Mouse (Mus musculus) liver, embryonic 13.5 days (tissue): ENCODE data around the gene Ces2c. TPM values are rescaled to one million over a fixed set of nuclear protein-coding genes. Genes with fewer than 3 reads are reported as not detected.
"Not testable (repeated sequence)": the region's sequence is repeated elsewhere in the genome, so short reads cannot be mapped to it uniquely, and the experiment has no call there.

Experiments used
- ATAC-seq: fragments of 200-750 bp; cut with Nextera tagmentation; 2 replicates; pipeline ENCODE4 v1.8.0; 2017; ENCODE audit warnings: low read depth, mild to moderate bottlenecking, moderate number of reproducible peaks, moderate library complexity
- DNase-seq: peaks from one replicate; pipeline ENCODE4 v3.0.0; 2022
- H3K27ac ChIP-seq: fragments of 300-500 bp; sonication (generic); 2 replicates; pipeline ENCODE4 v1.5.1; 2015; ENCODE audit warnings: moderate library complexity, mild to moderate bottlenecking, inconsistent platforms
- H3K27me3 ChIP-seq: fragments of 300-500 bp; sonication (generic); 2 replicates; pipeline ENCODE4 v1.6.1; 2015; ENCODE audit warnings: mild to moderate bottlenecking, inconsistent platforms
- H3K36me3 ChIP-seq: fragments of 300-500 bp; sonication (generic); 2 replicates; pipeline ENCODE4 v1.6.1; 2015; ENCODE audit warnings: mild to moderate bottlenecking, inconsistent platforms
- H3K4me1 ChIP-seq: fragments of 300-500 bp; sonication (generic); replicated peaks from 2 replicates; pipeline ENCODE4 v1.6.1; 2015; ENCODE audit warnings: inconsistent platforms
- H3K4me2 ChIP-seq: fragments of 300-500 bp; sonication (generic); 2 replicates; pipeline ENCODE4 v1.6.1; 2015; ENCODE audit warnings: inconsistent platforms, mild to moderate bottlenecking, moderate library complexity
- H3K4me3 ChIP-seq: fragments of 300-500 bp; sonication (generic); replicated peaks from 2 replicates; pipeline ENCODE4 v1.5.1; 2015; ENCODE audit warnings: mild to moderate bottlenecking, inconsistent platforms
- H3K9ac ChIP-seq: fragments of 300-500 bp; sonication (generic); 2 replicates; pipeline ENCODE4 v1.6.1; 2015; ENCODE audit warnings: mild to moderate bottlenecking, inconsistent platforms
- H3K9me3 ChIP-seq: fragments of 300-500 bp; sonication (generic); replicated peaks from 2 replicates; pipeline ENCODE4 v1.6.1; 2016; ENCODE audit warnings: inconsistent platforms
- WGBS: fragments of 180-500 bp; shearing (Covaris S2); methylation state at CpG from one replicate; pipeline ENCODE4 v1.1.7; 2015; ENCODE audit not compliant: insufficient replicate concordance; 5-methylcytosine and 5-hydroxymethylcytosine counted together
- polyA plus RNA-seq: library from polyadenylated mRNA; unstranded; fragments of >200 nt; fragmentation: Nextera tagmentation; extraction: Ambion mirVana; gene quantifications from 2 replicates; pipeline ENCODE4 v1.2.1, GENCODE M21; 2015

Ces2c gene
- not detected in 2 replicates for polyA plus RNA-seq

DNA sequence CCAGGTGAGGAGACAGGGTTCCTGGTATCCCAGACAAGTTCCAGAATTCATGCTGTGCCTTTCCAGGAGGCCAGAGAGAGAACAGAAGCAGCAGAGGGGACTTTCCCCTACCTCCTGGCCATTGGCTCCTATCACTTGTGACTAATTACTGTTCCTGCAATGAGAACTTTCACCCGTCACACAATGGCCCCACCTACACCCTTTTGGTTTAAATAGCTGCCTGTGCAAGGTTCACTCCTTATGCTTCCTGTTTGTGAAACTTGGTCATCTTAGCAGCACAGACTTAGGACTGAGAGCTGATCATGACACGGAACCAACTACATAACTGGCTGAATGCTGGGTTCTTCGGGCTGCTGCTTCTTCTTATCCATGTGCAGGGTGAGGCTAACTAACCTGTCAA lies at the start of gene Ces2c:
Ces2c (plus strand) TSS at position 238 of the 400 bp plus-strand sequence.
- no peak for DNase-seq
- Histone ChIP-seq H3K4me2 (no peak within 1 kb of the TSS), H3K4me1 (no peaks in the 10 kb centered on the region), H3K27ac (no peak within 1 kb of the TSS), H3K9me3 (no peaks in the 10 kb centered on the region), H3K9ac (no peak within 1 kb of the TSS), H3K36me3 (no peaks in the 10 kb centered on the region), H3K4me3 (no peak within 1 kb of the TSS), H3K27me3 (no peaks in the 10 kb centered on the region)
- no peak for ATAC-seq
- 58% methylated on average over 3 of the region's 3 CpGs for WGBS

DNA sequence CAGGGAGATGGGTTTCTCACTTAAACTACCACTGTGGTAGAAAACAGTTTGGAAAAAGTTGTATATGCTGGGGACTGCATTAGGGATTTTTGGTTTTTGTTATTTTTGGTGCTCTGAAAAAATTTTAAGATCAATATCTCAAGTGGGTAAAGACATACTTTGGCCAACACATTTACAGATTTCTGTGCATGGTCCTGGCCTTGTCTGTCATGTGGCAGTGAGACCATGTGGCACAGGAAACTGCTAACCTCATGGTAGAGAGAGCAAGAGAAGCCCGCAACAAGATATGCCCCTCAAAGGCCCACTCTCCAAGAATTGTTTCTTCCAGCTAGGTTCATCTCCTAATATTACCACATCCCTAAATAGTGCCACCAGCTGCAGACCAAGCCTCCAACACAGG lies 47.5 kb upstream of the Ces2c start:
- H3K9ac ChIP-seq: no peak overlapping the region
- 43% methylated on average over 1 of the region's 1 CpGs for WGBS
- H3K27me3 ChIP-seq: no peaks in the 10 kb centered on the region
- no peaks in the 10 kb centered on the region for H3K36me3 ChIP-seq
- ATAC-seq (no peak), DNase-seq (no peak)
- no peaks in the 10 kb centered on the region for H3K9me3 ChIP-seq
- no peak overlapping the region for H3K27ac ChIP-seq
- H3K4me3 ChIP-seq: no peak overlapping the region
- no peaks in the 10 kb centered on the region for H3K4me1 ChIP-seq
- no peak overlapping the region for H3K4me2 ChIP-seq

DNA sequence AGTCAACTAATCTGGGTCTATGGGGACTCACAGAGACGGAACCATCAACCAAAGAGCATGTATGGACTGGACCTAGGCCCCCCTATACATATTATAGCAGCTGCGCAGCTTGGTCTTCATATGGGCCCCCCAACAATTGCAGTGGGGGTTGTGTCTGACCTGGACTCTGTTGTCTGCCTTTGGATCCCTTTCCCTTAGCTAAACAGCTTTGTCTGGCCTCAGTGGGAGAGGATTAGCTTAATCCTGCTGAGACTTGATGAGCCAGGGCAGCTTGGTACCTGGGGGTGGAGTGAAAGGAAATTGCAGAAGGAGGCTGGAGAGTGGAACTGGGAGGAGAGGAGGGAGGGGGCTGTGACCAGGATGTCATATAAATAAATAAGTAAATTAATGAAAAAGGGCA lies 40.7 kb upstream of the Ces2c start:
- DNase-seq (no peak), ATAC-seq (no peak)
- WGBS: 45% methylated on average over 2 of the region's 2 CpGs

DNA sequence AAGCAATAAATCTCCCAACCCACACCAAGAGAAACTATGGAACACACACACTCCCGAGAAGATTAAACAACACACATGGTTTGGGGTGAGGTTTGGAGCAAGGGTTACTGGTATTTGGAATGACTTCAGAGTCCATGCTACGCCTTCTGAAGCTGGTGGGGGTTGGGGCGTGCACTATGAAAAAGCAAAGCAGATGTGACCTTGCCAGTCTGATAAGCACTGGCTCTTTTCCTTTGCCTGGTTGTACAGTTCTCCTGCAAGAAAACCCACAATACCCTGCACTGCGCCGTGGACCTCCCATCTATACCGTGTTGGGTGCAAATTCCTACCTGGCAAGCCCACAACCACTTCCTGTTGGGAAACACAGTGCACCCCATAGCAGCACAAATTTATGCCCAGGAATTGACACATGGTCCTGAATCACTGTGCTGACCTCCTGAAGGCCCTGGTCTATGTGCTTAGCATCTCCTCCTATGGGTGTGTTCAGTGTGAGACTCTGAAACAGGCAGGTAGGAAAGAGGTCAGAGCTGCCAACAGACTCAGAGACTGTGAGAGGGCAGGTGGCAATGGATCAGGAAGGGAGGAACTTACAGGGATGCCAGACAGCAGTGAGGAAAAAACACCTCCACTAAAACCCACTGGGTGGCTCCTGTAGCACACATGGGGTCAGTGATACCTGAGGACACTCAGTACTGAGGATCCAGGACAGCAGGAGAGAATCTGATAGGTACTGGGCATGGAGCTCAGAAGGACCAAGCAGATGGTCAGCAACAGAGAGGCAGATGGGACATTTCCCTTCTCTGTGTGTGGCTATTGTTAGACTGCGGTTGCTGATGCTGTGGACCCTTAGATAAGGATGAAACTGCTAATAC lies 38.1 kb upstream of the Ces2c start:
- H3K36me3 ChIP-seq: no peaks in the 10 kb centered on the region
- H3K4me2 ChIP-seq: no peak overlapping the region
- no peak overlapping the region for H3K9ac ChIP-seq
- H3K27me3 ChIP-seq: no peaks in the 10 kb centered on the region
- DNase-seq (no peak), ATAC-seq (no peak)
- no peak overlapping the region for H3K27ac ChIP-seq
- H3K4me3 ChIP-seq: no peak overlapping the region
- no peaks in the 10 kb centered on the region for H3K9me3 ChIP-seq
- 50% methylated on average over 7 of the region's 7 CpGs for WGBS
- H3K4me1 ChIP-seq: 0 out of 2 replicates have a peak, but pooled peaks cover 6% of the 10 kb centered on the region

More for the DNA sequence above, 40.7 kb upstream of the Ces2c start:
- Histone ChIP-seq H3K4me3 (no peak overlapping the region), H3K4me1 (0 out of 2 replicates have a peak, but pooled peaks cover 6% of the 10 kb centered on the region), H3K27ac (no peak overlapping the region), H3K27me3 (no peaks in the 10 kb centered on the region), H3K9me3 (no peaks in the 10 kb centered on the region), H3K9ac (no peak overlapping the region), H3K36me3 (no peaks in the 10 kb centered on the region), H3K4me2 (no peak overlapping the region)

DNA sequence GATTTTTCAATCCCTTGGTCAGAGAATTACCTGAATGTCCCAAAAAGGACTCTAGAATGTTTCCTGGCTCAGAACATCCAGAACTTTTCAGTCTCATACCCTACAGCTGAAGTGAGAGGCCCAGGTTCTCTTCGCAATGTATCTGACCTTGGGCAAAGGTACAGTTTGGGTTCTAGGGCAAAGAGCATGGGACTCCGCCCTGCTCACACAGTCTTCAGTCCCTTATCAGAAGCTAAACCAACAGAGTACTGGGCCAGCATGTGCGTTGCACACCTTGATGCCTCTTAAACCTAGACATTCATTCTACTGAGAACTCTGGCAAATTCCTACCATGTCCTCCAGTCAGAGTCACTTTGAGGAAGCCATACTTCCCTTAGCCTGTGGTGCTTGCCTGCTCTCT lies 37.4 kb upstream of the Ces2c start:
- H3K4me1 ChIP-seq: 0 out of 2 replicates have a peak, but pooled peaks cover 6% of the 10 kb centered on the region
- no peak overlapping the region for H3K27ac ChIP-seq
- H3K4me2 ChIP-seq: no peak overlapping the region
- no peak overlapping the region for H3K9ac ChIP-seq
- no peaks in the 10 kb centered on the region for H3K9me3 ChIP-seq
- ATAC-seq: no peak
- H3K27me3 ChIP-seq: no peaks in the 10 kb centered on the region
- no peak overlapping the region for H3K4me3 ChIP-seq
- WGBS: 60% methylated on average over 3 of the region's 3 CpGs
- no peak for DNase-seq
- H3K36me3 ChIP-seq: no peaks in the 10 kb centered on the region

DNA sequence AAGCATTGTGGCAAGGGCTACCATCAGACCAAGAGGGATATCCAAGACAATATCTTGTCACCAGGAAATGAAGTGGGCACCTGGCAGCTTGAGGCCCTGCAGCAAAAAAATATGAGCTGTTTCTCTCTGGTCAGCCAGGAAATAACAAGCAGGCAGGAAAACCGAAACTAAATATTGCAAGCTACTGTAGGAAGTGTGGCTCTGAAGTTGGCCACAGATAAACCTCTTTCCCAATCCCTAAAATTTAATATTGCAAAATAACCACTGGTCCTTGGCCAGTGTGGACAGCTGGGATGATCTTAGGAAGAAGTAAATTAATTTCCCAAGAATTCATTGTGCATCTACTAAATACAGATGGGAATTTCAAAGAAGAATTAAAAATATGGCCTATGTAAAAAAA lies 20.0 kb upstream of the Ces2c start:
- Histone ChIP-seq H3K4me1 (no peaks in the 10 kb centered on the region), H3K36me3 (no peaks in the 10 kb centered on the region), H3K27ac (no peak overlapping the region), H3K9me3 (no peaks in the 10 kb centered on the region), H3K9ac (no peak overlapping the region), H3K27me3 (no peaks in the 10 kb centered on the region), H3K4me3 (no peak overlapping the region), H3K4me2 (no peak overlapping the region)
- no peak for ATAC-seq
- no peak for DNase-seq
- 61% methylated on average over 1 of the region's 1 CpGs for WGBS

DNA sequence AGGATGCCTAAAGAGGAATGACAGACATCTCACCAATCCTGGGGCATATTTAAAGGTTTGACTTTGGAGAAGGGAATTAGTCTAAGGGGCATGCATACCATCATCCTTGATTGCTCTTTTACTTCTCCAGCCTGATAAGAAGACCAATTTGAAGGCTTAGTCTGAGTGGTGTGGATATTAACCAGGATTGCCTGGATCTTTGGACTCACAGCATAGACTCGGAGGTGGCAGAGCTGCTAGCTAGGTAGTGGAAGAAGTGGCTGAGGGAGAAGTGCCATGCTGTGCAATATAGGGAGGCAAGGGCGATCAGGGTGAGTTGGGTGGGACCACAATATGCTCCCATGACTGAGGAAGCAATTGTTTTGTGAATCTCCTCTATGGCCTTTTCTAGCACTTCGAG lies 18.6 kb upstream of the Ces2c start:
- no peaks in the 10 kb centered on the region for H3K9me3 ChIP-seq
- ATAC-seq: no peak
- WGBS: 34% methylated on average over 3 of the region's 3 CpGs

DNA sequence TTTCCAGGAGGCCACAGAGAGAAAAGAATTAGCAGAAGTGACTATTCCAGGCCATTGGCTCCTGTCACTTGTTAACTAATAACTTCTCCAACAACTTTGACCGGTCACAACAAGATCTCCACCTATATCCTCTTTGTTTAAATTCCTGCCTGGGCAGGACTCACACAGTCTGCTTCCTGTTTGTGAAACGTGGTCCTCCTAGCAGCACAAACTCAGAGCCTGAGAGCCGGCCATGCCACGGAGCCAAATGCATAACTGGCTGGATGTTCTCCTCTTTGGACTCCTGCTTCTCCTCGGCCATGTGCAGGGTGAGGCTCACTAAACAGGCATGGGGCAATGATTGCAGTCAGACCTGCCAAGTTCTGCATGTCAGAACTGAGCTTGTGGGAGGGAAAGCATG lies 15.4 kb upstream of the Ces2c start, which contains the start of gene Ces2b:
Ces2b (plus strand) TSS at position 133 of the 400 bp plus-strand sequence.
- H3K36me3 ChIP-seq: no peaks in the 10 kb centered on the region
- no peaks in the 10 kb centered on the region for H3K27me3 ChIP-seq
- ATAC-seq: no peak
- WGBS: 31% methylated on average over 5 of the region's 5 CpGs
- no peak within 1 kb of the TSS for H3K27ac ChIP-seq
- no peaks in the 10 kb centered on the region for H3K4me1 ChIP-seq
- H3K9me3 ChIP-seq: no peaks in the 10 kb centered on the region
- H3K4me2 ChIP-seq: no peak within 1 kb of the TSS
- no peak for DNase-seq
- no peak within 1 kb of the TSS for H3K4me3 ChIP-seq
- no peak within 1 kb of the TSS for H3K9ac ChIP-seq

More for the DNA sequence above, 18.6 kb upstream of the Ces2c start:
- Histone ChIP-seq H3K27ac (no peak overlapping the region), H3K9ac (no peak overlapping the region), H3K4me2 (no peak overlapping the region), H3K27me3 (no peaks in the 10 kb centered on the region), H3K4me3 (no peak overlapping the region), H3K4me1 (no peaks in the 10 kb centered on the region), H3K36me3 (no peaks in the 10 kb centered on the region)
- no peak for DNase-seq

DNA sequence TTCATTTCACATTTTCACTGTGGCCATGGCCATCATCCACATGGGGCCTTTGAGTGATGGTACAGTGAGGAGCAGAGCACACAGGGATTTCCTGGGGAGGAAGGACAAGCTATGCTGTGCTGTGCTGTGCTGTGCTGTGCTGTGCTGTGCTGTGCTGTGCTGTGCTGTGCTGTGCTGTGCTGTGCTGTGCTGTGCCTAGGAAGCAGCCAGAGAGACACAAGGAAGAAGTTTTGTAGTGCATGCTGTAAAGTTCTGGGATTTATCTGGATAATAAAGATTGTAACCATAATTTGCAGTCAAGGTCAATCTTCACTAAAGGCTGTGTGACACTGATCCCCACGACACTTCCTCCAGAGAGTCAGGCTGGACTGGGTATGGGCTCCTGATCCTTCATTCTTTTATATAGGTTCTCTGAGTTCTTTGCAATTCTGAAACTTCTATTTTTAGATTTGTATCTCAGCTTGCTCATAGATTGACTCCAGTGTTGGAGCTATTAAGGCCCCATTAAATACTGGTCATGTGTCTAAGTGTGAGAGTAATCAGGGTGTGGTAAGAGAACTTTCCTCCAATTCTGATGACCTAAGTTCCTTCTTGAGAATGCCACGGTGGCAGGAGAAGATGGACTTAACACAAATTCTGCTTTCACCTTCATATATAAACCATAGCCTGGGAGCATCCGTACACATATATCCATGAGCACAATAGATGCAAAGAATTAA lies 5.3 kb upstream of the Ces2c start:
- Histone ChIP-seq H3K36me3 (no peaks in the 10 kb centered on the region), H3K27me3 (no peaks in the 10 kb centered on the region), H3K4me1 (no peaks in the 10 kb centered on the region), H3K9ac (no peak overlapping the region), H3K4me3 (no peak overlapping the region), H3K27ac (no peak overlapping the region), H3K9me3 (no peaks in the 10 kb centered on the region), H3K4me2 (no peak overlapping the region)
- 58% methylated on average over 3 of the region's 3 CpGs for WGBS
- ATAC-seq (no peak), DNase-seq (no peak)

DNA sequence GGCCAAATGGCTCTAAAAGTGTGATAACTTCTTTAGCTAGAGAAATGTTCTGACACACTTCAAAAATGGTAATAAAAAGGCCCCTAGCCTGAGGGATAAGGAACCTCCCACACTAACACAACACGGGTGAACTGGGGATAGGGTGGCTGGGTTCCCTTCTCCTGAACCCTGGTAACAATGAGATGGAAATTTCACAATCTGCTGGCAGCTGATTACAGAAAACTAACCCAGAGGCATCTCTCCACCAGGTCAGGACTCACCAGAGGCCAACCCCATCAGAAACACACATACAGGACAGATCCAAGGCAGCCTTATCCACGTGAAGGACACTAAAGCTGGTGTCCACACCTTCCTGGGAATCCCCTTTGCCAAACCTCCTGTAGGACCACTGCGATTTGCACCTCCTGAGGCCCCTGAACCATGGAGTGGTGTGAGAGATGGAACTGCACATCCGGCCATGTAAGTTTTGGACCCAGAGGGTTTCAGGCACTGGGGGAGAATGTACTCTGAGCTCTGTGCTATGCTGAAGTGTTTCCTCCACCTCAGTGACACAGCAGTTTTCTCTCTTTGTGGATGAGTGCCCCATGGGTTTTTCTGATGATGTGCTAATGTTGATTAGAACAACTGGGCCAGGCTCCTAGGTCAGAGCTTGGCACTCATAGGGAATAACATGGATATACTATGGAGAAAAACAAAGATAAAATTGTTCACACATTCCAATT lies 1.0 kb downstream of the Ces2c start:
- no peaks in the 10 kb centered on the region for H3K27me3 ChIP-seq
- no peaks in the 10 kb centered on the region for H3K36me3 ChIP-seq
- no peak overlapping the region for H3K27ac ChIP-seq
- ATAC-seq: no peak
- H3K4me1 ChIP-seq: no peaks in the 10 kb centered on the region
- no peaks in the 10 kb centered on the region for H3K9me3 ChIP-seq
- no peak overlapping the region for H3K4me3 ChIP-seq
- no peak for DNase-seq
- no peak overlapping the region for H3K9ac ChIP-seq
- WGBS: 42% methylated on average over 4 of the region's 4 CpGs
- H3K4me2 ChIP-seq: no peak overlapping the region

DNA sequence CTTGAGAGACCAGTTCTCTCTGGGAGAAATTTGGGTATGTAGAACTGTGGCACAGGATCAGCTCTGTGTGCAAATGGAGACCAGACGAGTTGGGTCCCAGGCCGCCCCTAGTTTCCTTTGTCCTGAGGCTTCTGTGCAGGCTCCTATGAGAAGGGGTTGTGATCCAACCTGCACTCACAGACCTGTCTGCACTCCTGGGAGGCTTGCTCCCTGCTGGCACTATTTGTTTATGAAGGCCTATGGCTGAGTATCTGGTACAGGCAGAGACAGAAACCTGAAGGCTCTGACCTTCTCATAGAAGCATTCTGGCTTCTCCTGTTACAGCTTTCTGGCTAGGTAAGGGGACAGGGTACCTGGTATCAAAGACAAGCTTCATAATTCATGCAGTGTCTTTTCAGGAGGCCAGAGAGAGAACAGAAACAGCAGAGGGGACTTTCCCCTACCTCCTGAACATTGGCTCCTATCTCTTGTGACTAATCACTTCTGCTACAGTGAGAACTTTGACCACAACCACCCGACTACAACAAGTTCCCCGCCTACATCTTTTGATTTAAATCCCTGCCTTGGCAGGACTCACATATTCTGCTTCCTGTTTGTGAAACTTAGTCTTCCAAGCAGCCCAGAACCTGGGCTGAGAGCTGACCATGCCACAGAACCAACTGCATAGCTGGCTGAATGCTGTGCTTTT lies 20.1 kb downstream of the Ces2c start:
- not testable (repeated sequence) for ATAC-seq, H3K9me3 ChIP-seq, H3K4me3 ChIP-seq, H3K27ac ChIP-seq, H3K9ac ChIP-seq, DNase-seq, H3K36me3 ChIP-seq, H3K4me1 ChIP-seq, H3K27me3 ChIP-seq, H3K4me2 ChIP-seq
- no CpG with 5 or more reads among the region's 4 CpGs for WGBS
